ENCODE assay signal across 16 mouse cellular contexts in the genomic region with DNA sequence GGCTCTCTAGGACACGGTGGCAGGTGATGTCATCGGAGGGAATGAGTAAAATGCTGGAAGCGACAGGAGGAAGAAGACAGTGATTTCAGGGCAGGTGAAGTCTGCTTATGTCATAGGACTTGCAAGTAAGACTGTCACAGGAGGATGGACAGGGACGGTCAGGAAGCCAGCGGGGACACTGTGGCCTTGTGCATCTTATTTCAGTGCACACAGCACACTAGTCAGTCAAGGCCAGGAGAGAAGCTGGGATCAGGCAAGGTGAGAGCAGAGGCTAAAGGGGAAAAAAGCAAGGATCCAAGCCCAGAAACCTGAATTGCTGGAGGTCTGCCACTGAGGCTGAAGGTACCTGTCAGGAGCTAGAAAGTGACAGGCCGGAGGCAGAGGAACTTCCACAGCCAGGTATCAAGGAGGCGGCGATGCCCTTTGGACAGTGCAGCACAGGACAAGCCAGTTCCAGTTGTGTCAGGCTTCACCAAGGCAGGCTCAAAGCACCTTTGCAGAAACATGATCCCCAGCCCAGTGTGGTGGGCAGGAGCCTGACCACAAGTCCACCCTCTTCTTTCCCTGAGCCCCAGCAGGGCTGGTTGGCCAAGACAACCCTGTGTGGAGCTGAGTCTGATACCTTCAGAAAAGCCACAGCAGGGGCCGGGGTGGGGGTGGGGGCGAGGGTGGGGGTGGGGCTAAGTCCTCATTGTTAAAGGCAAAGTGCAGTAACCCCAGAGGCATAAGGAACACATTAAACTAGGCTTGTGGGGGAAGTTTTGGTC. TPM values are rescaled to one million over a fixed set of nuclear protein-coding genes. Genes with fewer than 3 reads are reported as not detected.
DNase-seq lines count a peak whose midpoint lies in the region; ATAC-seq and TF ChIP-seq lines count a peak whose summit lies in the region.
"Had no signal": no experiment of that assay in that cellular context is flagged by ENCODE, and none has a peak within 500 bp of the region (broad histone marks: within the 10 kb centered on the region; RNA-seq: fewer than 3 reads in every experiment).

No protein-coding gene starts in this region.

- H3K27ac ChIP-seq in forebrain, embryonic 10.5 days: peak overlapping the region; percentile 74
- H3K27ac ChIP-seq in forebrain, embryonic 13.5 days: no peak overlapping the region
- no peak overlapping the region for H3K27ac ChIP-seq in stomach, embryonic 14.5 days (ENCODE audit: low read length)
- no peak overlapping the region for H3K27ac ChIP-seq in stomach, postnatal 0 days (replicated peaks)
- H3K27ac ChIP-seq in cerebellum, adult 2 months (ENCODE audit: insufficient read depth, low read length): no peak overlapping the region
- H3K27ac ChIP-seq: hindbrain, embryonic 14.5 days; stomach, embryonic 15.5 days had no signal

- no peak for TF ChIP-seq CTCF in stomach, postnatal 0 days (IDR thresholded peaks at IDR 0.05; ENCODE audit: low read depth)
- TF ChIP-seq CTCF in cerebellum, adult 2 months (IDR thresholded peaks at IDR 0.05; ENCODE audit: borderline replicate concordance, insufficient read depth, low read depth, low read length): no peak

- H3K9me3 ChIP-seq in forebrain, embryonic 10.5 days: no peaks in the 10 kb centered on the region
- H3K9me3 ChIP-seq in forebrain, embryonic 13.5 days (replicated peaks): no peaks in the 10 kb centered on the region
- no peaks in the 10 kb centered on the region for H3K9me3 ChIP-seq in stomach, embryonic 14.5 days (ENCODE audit: control insufficient read depth, low read depth, low read length)
- no peaks in the 10 kb centered on the region for H3K9me3 ChIP-seq in stomach, postnatal 0 days (ENCODE audit: control insufficient read depth, low read length)
- H3K9me3 ChIP-seq: stomach, embryonic 15.5 days had no signal

- peaks cover 31% of the 10 kb centered on the region for H3K4me1 ChIP-seq in forebrain, embryonic 10.5 days
- H3K4me1 ChIP-seq in forebrain, embryonic 13.5 days: 0 out of 2 replicates have a peak, but pooled peaks cover 6% of the 10 kb centered on the region
- no peaks in the 10 kb centered on the region for H3K4me1 ChIP-seq in stomach, embryonic 14.5 days (ENCODE audit: control insufficient read depth, insufficient read depth, low read length)
- H3K4me1 ChIP-seq in stomach, postnatal 0 days (replicated peaks; ENCODE audit: control insufficient read depth, insufficient read depth): no peaks in the 10 kb centered on the region
- H3K4me1 ChIP-seq in cerebellum, adult 2 months (ENCODE audit: control insufficient read depth, insufficient read depth, low read length): peaks cover 3% of the 10 kb centered on the region; the same call in 1 of the 2 replicates

- no peak for TF ChIP-seq EP300 in stomach, postnatal 0 days (optimal IDR thresholded peaks at IDR 0.05)

- WGBS in forebrain, embryonic 10.5 days: 52% methylated on average over 10 of the region's 10 CpGs
- WGBS in forebrain, embryonic 13.5 days: 64% methylated on average over 10 of the region's 10 CpGs
- 72% methylated on average over 10 of the region's 10 CpGs for WGBS in stomach, embryonic 14.5 days
- WGBS in stomach, postnatal 0 days: 69% methylated on average over 10 of the region's 10 CpGs
- WGBS in cerebellum, adult 2 months: 80% methylated on average over 10 of the region's 10 CpGs

- no peak for DNase-seq in forebrain, embryonic 10.5 days (ENCODE audit: extremely low spot score, low spot score)
- DNase-seq in stomach, postnatal 0 days (ENCODE audit: low spot score): no peak
- peak; percentile 74 to 91 for DNase-seq in kidney, postnatal 25 days
- DNase-seq in cerebellum, adult 2 months: no peak
- no peak for DNase-seq in layer of hippocampus, postnatal 25 days (ENCODE audit: extremely low spot score in 1 of 2, low spot score in 1 of 2)
- DNase-seq: cerebellum, postnatal 36 days; heart, adult 11 months; liver, postnatal 0 days; right cerebral cortex, postnatal 25 days had no signal

- H3K4me3 ChIP-seq in forebrain, embryonic 10.5 days: no peak overlapping the region
- H3K4me3 ChIP-seq in forebrain, embryonic 13.5 days: no peak overlapping the region
- no peak overlapping the region for H3K4me3 ChIP-seq in stomach, embryonic 14.5 days (ENCODE audit: low read depth, low read length)
- H3K4me3 ChIP-seq in stomach, postnatal 0 days (ENCODE audit: low read depth, low read length): no peak overlapping the region
- no peak overlapping the region for H3K4me3 ChIP-seq in cerebellum, adult 2 months (replicated peaks; ENCODE audit: insufficient read depth, low read depth, low read length)
- H3K4me3 ChIP-seq: stomach, embryonic 15.5 days had no signal

- TF ChIP-seq POLR2A in cerebellum, adult 2 months (IDR thresholded peaks at IDR 0.05; ENCODE audit: borderline replicate concordance, insufficient read depth, low read length): no peak

- no peaks in the 10 kb centered on the region for H3K36me3 ChIP-seq in forebrain, embryonic 10.5 days (replicated peaks)
- H3K36me3 ChIP-seq in forebrain, embryonic 13.5 days (ENCODE audit: poor library complexity, severe bottlenecking): no peaks in the 10 kb centered on the region
- H3K36me3 ChIP-seq in stomach, embryonic 14.5 days (ENCODE audit: control insufficient read depth, insufficient read depth, low read length): no peaks in the 10 kb centered on the region
- H3K36me3 ChIP-seq in stomach, postnatal 0 days (ENCODE audit: control insufficient read depth, insufficient read depth, low read length): no peaks in the 10 kb centered on the region
- H3K36me3 ChIP-seq: stomach, embryonic 15.5 days had no signal

- no peak overlapping the region for H3K4me2 ChIP-seq in forebrain, embryonic 13.5 days
- no peak overlapping the region for H3K4me2 ChIP-seq in stomach, embryonic 14.5 days (replicated peaks; ENCODE audit: low read depth, low read length)
- no peak overlapping the region for H3K4me2 ChIP-seq in stomach, postnatal 0 days (replicated peaks; ENCODE audit: low read depth)
- H3K4me2 ChIP-seq: hindbrain, embryonic 14.5 days had no signal

- ATAC-seq in forebrain, embryonic 13.5 days: no peak
- ATAC-seq in stomach, embryonic 14.5 days (ENCODE audit: insufficient number of reproducible peaks, insufficient read depth, low FRiP score, low read depth): 0 out of 2 replicates have a peak, but pooled peaks have one; percentile 39
- no peak for ATAC-seq in stomach, postnatal 0 days (ENCODE audit: low FRiP score, low TSS enrichment)
- ATAC-seq in cerebellum, adult (ENCODE audit: insufficient number of reproducible peaks, low FRiP score, low TSS enrichment): no peak
- ATAC-seq: activated CD4-positive, CD25-positive, alpha-beta regulatory T cell, adult 4 months; forebrain, embryonic 16.5 days had no signal

- H3K9ac ChIP-seq in forebrain, embryonic 13.5 days: no peak overlapping the region
- no peak overlapping the region for H3K9ac ChIP-seq in stomach, embryonic 14.5 days (replicated peaks; ENCODE audit: low read depth, low read length)
- no peak overlapping the region for H3K9ac ChIP-seq in stomach, postnatal 0 days (ENCODE audit: low read length)
- H3K9ac ChIP-seq: hindbrain, embryonic 14.5 days; liver, postnatal 0 days; stomach, embryonic 15.5 days had no signal

- peaks cover 36% of the 10 kb centered on the region for H3K27me3 ChIP-seq in forebrain, embryonic 10.5 days (ENCODE audit: poor library complexity, severe bottlenecking)
- peaks cover 5% of the 10 kb centered on the region; the same call in 1 of the 2 replicates for H3K27me3 ChIP-seq in forebrain, embryonic 13.5 days
- no peaks in the 10 kb centered on the region for H3K27me3 ChIP-seq in stomach, embryonic 14.5 days (ENCODE audit: control insufficient read depth, insufficient read depth, low read length)
- no peaks in the 10 kb centered on the region for H3K27me3 ChIP-seq in stomach, postnatal 0 days (ENCODE audit: control insufficient read depth, insufficient read depth, low read length)
- no peaks in the 10 kb centered on the region for H3K27me3 ChIP-seq in cerebellum, adult 2 months (ENCODE audit: control insufficient read depth, insufficient read depth, low read length)

RNA-seq across cellular contexts. Expression of a gene that starts 5.4 kb away (rescaled TPM):
- 22.1 and 22.4 TPM in 2 replicates for polyA plus RNA-seq in forebrain, embryonic 10.5 days (2016; fragmentation: Nextera tagmentation; extraction: Ambion mirVana)
- 13.3 and 13.6 TPM in 2 replicates for polyA plus RNA-seq in forebrain, embryonic 13.5 days (2015; fragmentation: Nextera tagmentation; extraction: Ambion mirVana)
- polyA plus RNA-seq in stomach, embryonic 14.5 days (2014; fragmentation: Nextera tagmentation; extraction: Ambion mirVana): 88.0 and 88.4 TPM in 2 replicates
- polyA plus RNA-seq in stomach, postnatal 0 days (2015; fragmentation: Nextera tagmentation; extraction: Ambion mirVana): 33.0 and 33.9 TPM in 2 replicates
- 47.7 and 48.9 TPM in 2 replicates for polyA plus RNA-seq in cerebellum, adult 2 months (2012; rRNA removed)
- 10 to 100 TPM; 50.1 to 55.1 TPM for total RNA-seq in layer of hippocampus, postnatal 25 days (2021)
- polyA plus RNA-seq: activated CD4-positive, CD25-positive, alpha-beta regulatory T cell, adult 4 months had no signal

Comparison
In these comparisons a context has a peak if more than half of its experiments do, and no peak if none do; other contexts are left out.
1. DNase-seq: peak in kidney, postnatal 25 days (2 of 2); none in forebrain, embryonic 10.5 days (single experiment), stomach, postnatal 0 days (single experiment), cerebellum, adult 2 months (0 of 2) and layer of hippocampus, postnatal 25 days (0 of 2).